Mouse (Mus musculus) hindbrain, postnatal 0 days (tissue): ENCODE data around the gene Sept9. TPM values are rescaled to one million over a fixed set of nuclear protein-coding genes. Genes with fewer than 3 reads are reported as not detected.

Experiments
- ATAC-seq: fragments of 200-750 bp; cut with Nextera tagmentation; 2 replicates; pipeline ENCODE4 v1.8.0; 2017; ENCODE audit warnings: mild to moderate bottlenecking, moderate TSS enrichment, moderate library complexity
- DNase-seq: peaks from one replicate; pipeline ENCODE4 v3.0.0-alpha.2; 2015; ENCODE audit warnings: low spot score
- H3K27ac ChIP-seq: fragments of 300-500 bp; sonication (generic); 2 replicates; pipeline ENCODE4 v1.5.1; 2014; ENCODE audit warnings: mild to moderate bottlenecking
- H3K27me3 ChIP-seq: fragments of 300-500 bp; sonication (generic); 2 replicates; pipeline ENCODE4 v1.6.1; 2014; ENCODE audit warnings: low read length, mixed read lengths; ENCODE audit not compliant: insufficient read depth
- H3K36me3 ChIP-seq: fragments of 300-500 bp; sonication (generic); 2 replicates; pipeline ENCODE4 v1.6.1; 2014; ENCODE audit warnings: low read length, mixed read lengths; ENCODE audit not compliant: insufficient read depth
- H3K4me1 ChIP-seq: fragments of 300-500 bp; sonication (generic); 2 replicates; pipeline ENCODE4 v1.6.1; 2014; ENCODE audit warnings: antibody characterized with exemption, low read length, mixed read lengths; ENCODE audit not compliant: insufficient read depth
- H3K4me2 ChIP-seq: fragments of 300-500 bp; sonication (generic); 2 replicates; pipeline ENCODE4 v1.6.1; 2014; ENCODE audit warnings: low read depth, mild to moderate bottlenecking, low read length, moderate library complexity, mixed read lengths
- H3K4me3 ChIP-seq: fragments of 300-500 bp; sonication (generic); 2 replicates; pipeline ENCODE4 v1.5.1; 2014; ENCODE audit warnings: low read length
- H3K9ac ChIP-seq: fragments of 300-500 bp; sonication (generic); replicated peaks from 2 replicates; pipeline ENCODE4 v1.6.1; 2014; ENCODE audit warnings: mild to moderate bottlenecking, low read length, moderate library complexity, mixed read lengths
- H3K9me3 ChIP-seq: fragments of 300-500 bp; sonication (generic); 2 replicates; pipeline ENCODE4 v1.6.1; 2016; ENCODE audit warnings: low read length, mixed read lengths
- CTCF ChIP-seq: IDR thresholded peaks from 2 replicates; pipeline ENCODE4 v1.5.1; 2016; ENCODE audit warnings: antibody characterized with exemption, control low read depth, low read depth
- WGBS: fragments of 180-500 bp; shearing (Covaris S2); extraction: QIAGEN DNeasy Blood & Tissue Kit; methylation state at CpG from one replicate; pipeline ENCODE4 v1.1.7; 2014; 5-methylcytosine and 5-hydroxymethylcytosine counted together
- polyA plus RNA-seq: library from polyadenylated mRNA; unstranded; fragments of >200 nt; fragmentation: Nextera tagmentation; extraction: Ambion mirVana; gene quantifications from 2 replicates; pipeline ENCODE4 v1.2.1, GENCODE M21; 2015
- total RNA-seq: library from RNA; depleted of rRNA; stranded (reverse); fragments of >200 nt; gene quantifications from 2 replicates; pipeline ENCODE4 v1.2.3, GENCODE M21; 2014

The Sept9 gene
- total and polyA plus RNA-seq, 2 experiments from 2014 or later = 88.8 to 112 TPM

DNA sequence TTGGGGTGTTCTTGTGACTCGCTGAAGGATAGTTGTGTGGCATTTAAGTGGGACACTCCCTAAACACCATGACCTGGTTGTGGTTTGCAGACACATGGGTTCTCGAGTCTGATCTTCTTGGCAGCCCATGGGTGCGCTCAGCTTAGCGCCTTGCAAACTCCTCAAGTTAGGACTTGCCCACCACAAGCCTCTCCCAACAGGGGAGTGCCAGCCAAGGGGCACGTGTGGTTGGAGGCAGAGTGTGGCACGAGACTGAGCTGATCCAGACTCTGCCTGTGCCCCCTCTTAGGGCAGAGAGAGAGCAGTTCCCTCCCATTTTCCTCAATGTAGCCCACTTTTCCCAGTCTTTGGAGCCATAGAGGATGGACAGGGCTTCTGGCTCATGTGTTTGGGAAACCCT, 18.6 kb downstream of the Sept9 start:
- no peaks in the 10 kb centered on the region for H3K4me1 ChIP-seq
- whole genome bisulfite sequencing = 90% methylated on average over 6 of the region's 6 CpGs
- no peak overlapping the region for H3K9ac ChIP-seq
- no peaks in the 10 kb centered on the region for H3K27me3 ChIP-seq
- DNase-seq (no peak), ATAC-seq (no peak)
- H3K27ac ChIP-seq = no peak overlapping the region
- TF ChIP-seq CTCF = no peak
- H3K4me2 ChIP-seq = no peak overlapping the region
- no peak overlapping the region for H3K4me3 ChIP-seq
- H3K36me3 ChIP-seq = no peaks in the 10 kb centered on the region
- H3K9me3 ChIP-seq = no peaks in the 10 kb centered on the region

DNA sequence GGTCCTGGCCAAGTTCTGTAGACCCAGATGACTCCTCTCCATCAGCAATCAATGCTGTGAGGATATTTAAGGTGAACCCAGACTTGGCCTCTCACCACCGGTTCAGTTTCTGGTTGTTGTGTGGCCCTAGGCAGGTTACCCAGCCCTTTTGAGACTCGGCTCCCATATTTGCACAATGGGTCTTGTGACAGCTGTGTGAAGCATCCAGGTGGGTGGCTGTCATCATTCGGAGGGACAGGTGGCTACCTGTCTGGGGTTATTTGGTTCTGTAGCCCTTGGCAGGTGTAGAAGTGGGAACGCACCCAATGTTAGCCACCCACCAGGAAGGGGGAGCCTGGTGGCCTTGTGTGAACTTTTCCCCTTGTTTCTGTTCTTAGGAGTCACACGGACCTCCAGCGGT, 19.0 kb downstream of the Sept9 start:
- DNase-seq (no peak), ATAC-seq (no peak)
- Histone ChIP-seq H3K27ac (no peak overlapping the region), H3K4me3 (no peak overlapping the region), H3K4me1 (no peaks in the 10 kb centered on the region), H3K9ac (no peak overlapping the region), H3K27me3 (no peaks in the 10 kb centered on the region), H3K9me3 (no peaks in the 10 kb centered on the region), H3K4me2 (no peak overlapping the region), H3K36me3 (no peaks in the 10 kb centered on the region)
- WGBS = 94% methylated on average over 6 of the region's 6 CpGs
- no peak for TF ChIP-seq CTCF

DNA sequence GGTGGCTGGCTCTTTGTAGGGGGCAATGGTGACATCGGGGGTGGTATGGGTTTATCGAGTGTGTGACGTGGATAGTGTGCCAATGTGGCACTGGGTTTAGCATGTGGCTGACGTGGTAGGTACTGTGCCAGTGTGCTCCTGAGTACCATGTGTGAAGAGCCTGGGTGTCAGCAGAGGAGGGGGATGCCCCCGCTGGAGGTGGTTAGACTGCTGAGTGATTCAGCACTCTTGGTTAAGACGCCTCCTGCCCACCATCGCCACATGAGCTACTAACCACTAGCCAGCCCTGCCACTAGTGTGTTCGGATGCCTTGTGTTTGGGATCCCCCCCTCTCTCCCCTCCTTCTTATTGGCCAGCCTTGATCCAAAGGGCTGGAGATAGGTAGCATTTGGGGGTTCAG, 21.3 kb downstream of the Sept9 start:
- WGBS = 94% methylated on average over 8 of the region's 8 CpGs
- no peak for TF ChIP-seq CTCF
- H3K4me1 ChIP-seq = no peaks in the 10 kb centered on the region
- H3K36me3 ChIP-seq = no peaks in the 10 kb centered on the region
- no peak overlapping the region for H3K27ac ChIP-seq
- DNase-seq = no peak
- no peaks in the 10 kb centered on the region for H3K9me3 ChIP-seq
- no peak overlapping the region for H3K4me2 ChIP-seq
- no peaks in the 10 kb centered on the region for H3K27me3 ChIP-seq
- ATAC-seq = no peak
- no peak overlapping the region for H3K9ac ChIP-seq
- H3K4me3 ChIP-seq = no peak overlapping the region

DNA sequence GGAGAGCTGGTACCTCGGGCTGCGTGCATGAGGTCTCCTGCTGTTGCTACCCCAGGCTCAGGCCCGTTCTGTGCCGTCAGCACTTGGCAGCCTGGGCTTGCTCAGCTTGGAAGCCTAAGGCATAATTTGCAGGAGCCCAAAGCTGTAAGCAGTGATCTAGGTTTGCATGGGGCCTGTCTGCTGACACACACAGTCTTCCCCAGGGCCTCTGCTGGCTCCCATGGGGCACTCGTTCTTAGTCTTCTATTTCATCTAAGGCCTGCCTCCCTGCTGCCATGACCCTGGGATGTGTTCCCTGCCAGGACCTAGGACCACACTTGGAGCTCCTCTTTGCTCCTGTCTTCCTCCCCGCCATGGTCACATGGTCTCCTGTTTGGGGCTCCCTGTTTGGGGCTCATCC, 21.7 kb downstream of the Sept9 start:
- WGBS = 65% methylated on average over 6 of the region's 6 CpGs
- no peak overlapping the region for H3K4me3 ChIP-seq
- no peak overlapping the region for H3K27ac ChIP-seq
- H3K9ac ChIP-seq = no peak overlapping the region
- H3K9me3 ChIP-seq = no peaks in the 10 kb centered on the region
- DNase-seq (no peak), ATAC-seq (no peak)
- H3K4me1 ChIP-seq = no peaks in the 10 kb centered on the region
- no peaks in the 10 kb centered on the region for H3K27me3 ChIP-seq
- H3K36me3 ChIP-seq = no peaks in the 10 kb centered on the region
- no peak overlapping the region for H3K4me2 ChIP-seq
- no peak for TF ChIP-seq CTCF

DNA sequence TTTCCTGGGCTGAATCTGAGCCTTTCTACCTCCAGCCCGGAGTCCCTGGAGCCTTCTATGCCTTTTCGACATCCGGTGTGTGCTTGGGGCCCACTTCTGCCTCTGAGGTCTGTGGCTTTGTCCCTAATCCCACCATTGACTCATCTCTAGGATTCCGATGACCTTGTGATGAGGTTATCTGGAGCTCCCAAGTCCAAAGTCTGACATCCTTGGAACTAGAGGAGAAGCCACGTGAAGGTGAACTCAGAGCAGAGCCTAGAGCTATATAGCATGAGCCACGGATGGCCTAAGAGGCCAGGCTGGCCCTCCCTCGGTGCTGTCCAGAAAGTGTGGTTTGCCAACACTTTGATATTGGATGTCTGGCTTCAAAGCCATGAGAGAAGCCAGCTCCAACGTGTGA, 23.4 kb downstream of the Sept9 start:
- Histone ChIP-seq H3K9me3 (no peaks in the 10 kb centered on the region), H3K4me2 (no peak overlapping the region), H3K9ac (no peak overlapping the region), H3K27ac (no peak overlapping the region), H3K4me3 (no peak overlapping the region), H3K27me3 (no peaks in the 10 kb centered on the region), H3K36me3 (no peaks in the 10 kb centered on the region), H3K4me1 (no peaks in the 10 kb centered on the region)
- TF ChIP-seq CTCF = no peak
- DNase-seq (no peak), ATAC-seq (no peak)
- 76% methylated on average over 8 of the region's 8 CpGs for WGBS

DNA sequence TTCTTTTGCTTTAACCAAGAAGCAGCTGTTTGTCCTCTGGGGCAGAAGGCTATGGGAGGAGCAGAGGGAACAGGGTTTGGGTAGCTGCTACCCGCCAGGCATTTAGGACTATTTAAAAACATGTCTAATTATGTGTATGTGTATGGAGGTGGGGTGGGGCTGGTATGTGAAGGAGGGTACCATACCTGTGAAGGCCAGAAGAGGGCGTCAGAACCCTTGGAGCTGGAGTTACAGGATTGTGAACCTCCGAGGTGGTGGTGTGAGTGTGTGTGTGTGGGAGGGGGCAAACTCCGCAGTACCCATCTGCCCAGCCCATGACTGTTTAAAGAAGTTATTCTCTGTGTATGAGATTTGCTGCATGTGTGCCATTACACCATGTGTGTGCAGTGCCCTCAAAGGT, 25.3 kb downstream of the Sept9 start:
- no peak overlapping the region for H3K4me2 ChIP-seq
- no peak overlapping the region for H3K9ac ChIP-seq
- DNase-seq (no peak), ATAC-seq (no peak)
- H3K36me3 ChIP-seq = no peaks in the 10 kb centered on the region
- no peaks in the 10 kb centered on the region for H3K9me3 ChIP-seq
- no peaks in the 10 kb centered on the region for H3K27me3 ChIP-seq
- 57% methylated on average over 4 of the region's 4 CpGs for WGBS
- TF ChIP-seq CTCF = peak; percentile 46
- H3K27ac ChIP-seq = no peak overlapping the region
- H3K4me3 ChIP-seq = no peak overlapping the region
- H3K4me1 ChIP-seq = no peaks in the 10 kb centered on the region

DNA sequence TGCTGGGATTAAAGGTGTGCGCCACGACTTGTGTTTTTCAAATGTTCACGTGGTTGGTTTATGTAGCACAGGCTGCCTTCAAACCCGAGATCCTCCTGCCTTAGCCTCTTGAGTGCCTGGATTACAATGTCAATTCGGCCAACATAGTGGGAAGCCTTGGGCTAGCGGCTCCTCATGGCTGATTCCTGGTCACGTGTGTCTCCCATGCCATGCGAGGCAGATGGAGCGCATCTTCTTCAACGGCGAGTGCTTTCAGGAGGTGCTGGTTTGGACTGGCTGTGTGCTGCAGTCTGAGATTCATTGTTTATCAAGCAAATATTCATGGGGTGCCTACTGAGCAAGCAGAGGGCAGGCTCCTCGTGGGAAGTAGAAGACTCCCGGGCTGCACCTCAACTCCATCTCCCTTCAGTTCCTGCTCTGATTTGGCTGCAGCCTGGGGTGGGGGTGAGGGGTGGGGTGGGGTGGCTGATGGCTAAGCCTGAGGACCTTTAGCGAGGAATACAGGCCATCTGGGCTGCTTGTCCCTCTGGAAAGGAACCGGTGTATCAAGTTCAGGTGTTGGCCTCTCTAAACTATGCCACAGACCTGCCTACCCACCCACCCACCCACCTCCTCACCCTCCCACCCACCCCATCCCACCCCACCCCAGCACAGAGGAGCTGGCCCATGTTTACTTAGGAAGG, 26.2 kb downstream of the Sept9 start:
- 73% methylated on average over 15 of the region's 15 CpGs for WGBS
- Histone ChIP-seq H3K27me3 (no peaks in the 10 kb centered on the region), H3K9ac (no peak overlapping the region), H3K9me3 (no peaks in the 10 kb centered on the region), H3K27ac (no peak overlapping the region), H3K4me1 (no peaks in the 10 kb centered on the region), H3K36me3 (no peaks in the 10 kb centered on the region), H3K4me2 (no peak overlapping the region), H3K4me3 (no peak overlapping the region)
- TF ChIP-seq CTCF = no peak
- DNase-seq (no peak), ATAC-seq (no peak)
